Mouse (Mus musculus) liver, embryonic 14.5 days (tissue): ENCODE measurements around the gene Il5.

Experiments used
- CTCF ChIP-seq: IDR thresholded peaks from 2 replicates; pipeline ENCODE4 v1.5.1; 2016; ENCODE audit warnings: antibody characterized with exemption, low read depth, control low read depth
- EP300 ChIP-seq: IDR thresholded peaks from 2 replicates; pipeline ENCODE4 v1.6.1; 2016; ENCODE audit warnings: antibody characterized with exemption, low read depth

- TF ChIP-seq CTCF (no peak), EP300 (no peak)
These were observed 52.5 kb downstream of the Il5 start, which contains the start of gene Gm17334 for GRCm38 (mm10) chr11:53773087-53773486.
